Mouse (Mus musculus): ENCODE results near the gene Tmtc2. TPM values are rescaled to one million over a fixed set of nuclear protein-coding genes. Genes with fewer than 3 reads are reported as not detected.

Gene Tmtc2
- total and polyA plus RNA-seq, 2 experiments = 2.4 to 7.6 TPM

GRCm38 (mm10) chr10:105200092-105200491 lies 374.2 kb downstream of the Tmtc2 start:
- no peak for DNase-seq (ENCODE audit: extremely low read depth, low read depth, low spot score)
- no peaks in the 10 kb centered on the region for H3K79me2 ChIP-seq (ENCODE audit: control insufficient read depth, insufficient read depth, low read length)
- H3K4me1 ChIP-seq (ENCODE audit: control insufficient read depth, insufficient read depth, low read length) = no peaks in the 10 kb centered on the region
- H3K4me3 ChIP-seq (ENCODE audit: insufficient read depth, low read depth, low read length) = no peak overlapping the region
- H3K27ac ChIP-seq (replicated peaks; ENCODE audit: insufficient read depth, low read depth, low read length) = no peak overlapping the region
- TF ChIP-seq CTCF (IDR thresholded peaks at IDR 0.05; ENCODE audit: low read depth, low read length) (no peak), POLR2A (IDR thresholded peaks at IDR 0.05; ENCODE audit: extremely low read depth, insufficient read depth, low read length) (no peak)
- H3K27me3 ChIP-seq (ENCODE audit: control insufficient read depth, insufficient read depth, low read length) = no peaks in the 10 kb centered on the region
- H3K36me3 ChIP-seq (ENCODE audit: control insufficient read depth, insufficient read depth, low read length) = no peaks in the 10 kb centered on the region
- WGBS = 89% methylated on average over 4 of the region's 4 CpGs
- H3K9ac ChIP-seq (ENCODE audit: low read depth, low read length) = no peak overlapping the region

GRCm38 (mm10) chr10:105199515-105199914 lies 374.7 kb downstream of the Tmtc2 start:
- no peak for DNase-seq (ENCODE audit: extremely low read depth, low read depth, low spot score)
- TF ChIP-seq POLR2A (IDR thresholded peaks at IDR 0.05; ENCODE audit: extremely low read depth, insufficient read depth, low read length) (no peak), CTCF (IDR thresholded peaks at IDR 0.05; ENCODE audit: low read depth, low read length) (no peak)
- no peaks in the 10 kb centered on the region for H3K36me3 ChIP-seq (ENCODE audit: control insufficient read depth, insufficient read depth, low read length)
- WGBS = 95% methylated on average over 5 of the region's 5 CpGs
- no peaks in the 10 kb centered on the region for H3K79me2 ChIP-seq (ENCODE audit: control insufficient read depth, insufficient read depth, low read length)
- no peaks in the 10 kb centered on the region for H3K27me3 ChIP-seq (ENCODE audit: control insufficient read depth, insufficient read depth, low read length)
- H3K27ac ChIP-seq (replicated peaks; ENCODE audit: insufficient read depth, low read depth, low read length) = no peak overlapping the region
- no peak overlapping the region for H3K4me3 ChIP-seq (ENCODE audit: insufficient read depth, low read depth, low read length)
- no peaks in the 10 kb centered on the region for H3K4me1 ChIP-seq (ENCODE audit: control insufficient read depth, insufficient read depth, low read length)
- no peak overlapping the region for H3K9ac ChIP-seq (ENCODE audit: low read depth, low read length)

GRCm38 (mm10) chr10:105195377-105195776 lies 378.9 kb downstream of the Tmtc2 start:
- Histone ChIP-seq H3K4me3 (ENCODE audit: insufficient read depth, low read depth, low read length) (no peak overlapping the region), H3K9ac (ENCODE audit: low read depth, low read length) (no peak overlapping the region), H3K27me3 (ENCODE audit: control insufficient read depth, insufficient read depth, low read length) (no peaks in the 10 kb centered on the region), H3K4me1 (ENCODE audit: control insufficient read depth, insufficient read depth, low read length) (no peaks in the 10 kb centered on the region), H3K79me2 (ENCODE audit: control insufficient read depth, insufficient read depth, low read length) (no peaks in the 10 kb centered on the region), H3K27ac (replicated peaks; ENCODE audit: insufficient read depth, low read depth, low read length) (no peak overlapping the region), H3K36me3 (ENCODE audit: control insufficient read depth, insufficient read depth, low read length) (no peaks in the 10 kb centered on the region)
- no peak for TF ChIP-seq CTCF (IDR thresholded peaks at IDR 0.05; ENCODE audit: low read depth, low read length)
- no peak for TF ChIP-seq POLR2A (IDR thresholded peaks at IDR 0.05; ENCODE audit: extremely low read depth, insufficient read depth, low read length)
- no peak for DNase-seq (ENCODE audit: extremely low read depth, low read depth, low spot score)
- 96% methylated on average over 2 of the region's 2 CpGs for WGBS

- H3K4me3 ChIP-seq (ENCODE audit: insufficient read depth, low read depth, low read length) = no peak overlapping the region
- no peaks in the 10 kb centered on the region for H3K79me2 ChIP-seq (ENCODE audit: control insufficient read depth, insufficient read depth, low read length)
- H3K27ac ChIP-seq (replicated peaks; ENCODE audit: insufficient read depth, low read depth, low read length) = no peak overlapping the region
- no peaks in the 10 kb centered on the region for H3K36me3 ChIP-seq (ENCODE audit: control insufficient read depth, insufficient read depth, low read length)
- H3K4me1 ChIP-seq (ENCODE audit: control insufficient read depth, insufficient read depth, low read length) = no peaks in the 10 kb centered on the region
- WGBS = 94% methylated on average over 4 of the region's 4 CpGs
- no peak overlapping the region for H3K9ac ChIP-seq (ENCODE audit: low read depth, low read length)
- H3K27me3 ChIP-seq (ENCODE audit: control insufficient read depth, insufficient read depth, low read length) = no peaks in the 10 kb centered on the region
- DNase-seq (ENCODE audit: extremely low read depth, low read depth, low spot score) = no peak
- TF ChIP-seq POLR2A (IDR thresholded peaks at IDR 0.05; ENCODE audit: extremely low read depth, insufficient read depth, low read length) (no peak), CTCF (IDR thresholded peaks at IDR 0.05; ENCODE audit: low read depth, low read length) (no peak)
Measured at GRCm38 (mm10) chr10:105193756-105194460, 380.3 kb downstream of the Tmtc2 start.

GRCm38 (mm10) chr10:105192071-105192470 lies 382.2 kb downstream of the Tmtc2 start:
- H3K4me1 ChIP-seq (ENCODE audit: control insufficient read depth, insufficient read depth, low read length) = no peaks in the 10 kb centered on the region
- H3K27me3 ChIP-seq (ENCODE audit: control insufficient read depth, insufficient read depth, low read length) = no peaks in the 10 kb centered on the region
- no peaks in the 10 kb centered on the region for H3K36me3 ChIP-seq (ENCODE audit: control insufficient read depth, insufficient read depth, low read length)
- H3K9ac ChIP-seq (ENCODE audit: low read depth, low read length) = no peak overlapping the region
- no peak overlapping the region for H3K27ac ChIP-seq (replicated peaks; ENCODE audit: insufficient read depth, low read depth, low read length)
- TF ChIP-seq POLR2A (IDR thresholded peaks at IDR 0.05; ENCODE audit: extremely low read depth, insufficient read depth, low read length) (no peak), CTCF (IDR thresholded peaks at IDR 0.05; ENCODE audit: low read depth, low read length) (no peak)
- H3K79me2 ChIP-seq (ENCODE audit: control insufficient read depth, insufficient read depth, low read length) = no peaks in the 10 kb centered on the region
- DNase-seq (ENCODE audit: extremely low read depth, low read depth, low spot score) = no peak
- no peak overlapping the region for H3K4me3 ChIP-seq (ENCODE audit: insufficient read depth, low read depth, low read length)
- WGBS = 95% methylated on average over 2 of the region's 2 CpGs

GRCm38 (mm10) chr10:105189746-105190145 lies 384.5 kb downstream of the Tmtc2 start:
- H3K27me3 ChIP-seq (ENCODE audit: control insufficient read depth, insufficient read depth, low read length) = no peaks in the 10 kb centered on the region
- WGBS = 78% methylated on average over 4 of the region's 4 CpGs
- no peak overlapping the region for H3K4me3 ChIP-seq (ENCODE audit: insufficient read depth, low read depth, low read length)
- DNase-seq (ENCODE audit: extremely low read depth, low read depth, low spot score) = no peak
- H3K4me1 ChIP-seq (ENCODE audit: control insufficient read depth, insufficient read depth, low read length) = no peaks in the 10 kb centered on the region
- no peaks in the 10 kb centered on the region for H3K79me2 ChIP-seq (ENCODE audit: control insufficient read depth, insufficient read depth, low read length)
- no peak for TF ChIP-seq POLR2A (IDR thresholded peaks at IDR 0.05; ENCODE audit: extremely low read depth, insufficient read depth, low read length)
- no peak for TF ChIP-seq CTCF (IDR thresholded peaks at IDR 0.05; ENCODE audit: low read depth, low read length)
- H3K9ac ChIP-seq (ENCODE audit: low read depth, low read length) = no peak overlapping the region
- no peak overlapping the region for H3K27ac ChIP-seq (replicated peaks; ENCODE audit: insufficient read depth, low read depth, low read length)
- H3K36me3 ChIP-seq (ENCODE audit: control insufficient read depth, insufficient read depth, low read length) = no peaks in the 10 kb centered on the region
